Mouse (Mus musculus) lung, adult 2 months (tissue): ENCODE results near the gene Spata2.

Experiments used
- CTCF ChIP-seq: fragments of 200-500 bp; IDR thresholded peaks from 2 replicates; pipeline ENCODE4 v1.5.1; 2011; ENCODE audit warnings: mild to moderate bottlenecking, low read length, control low read depth; ENCODE audit not compliant: insufficient read depth
- POLR2A ChIP-seq: fragments of 200-500 bp; IDR thresholded peaks from 2 replicates; pipeline ENCODE4 v1.6.1; 2011; ENCODE audit warnings: low read depth, mild to moderate bottlenecking, control low read depth, low read length, borderline replicate concordance; ENCODE audit errors: extremely low read depth

DNA sequence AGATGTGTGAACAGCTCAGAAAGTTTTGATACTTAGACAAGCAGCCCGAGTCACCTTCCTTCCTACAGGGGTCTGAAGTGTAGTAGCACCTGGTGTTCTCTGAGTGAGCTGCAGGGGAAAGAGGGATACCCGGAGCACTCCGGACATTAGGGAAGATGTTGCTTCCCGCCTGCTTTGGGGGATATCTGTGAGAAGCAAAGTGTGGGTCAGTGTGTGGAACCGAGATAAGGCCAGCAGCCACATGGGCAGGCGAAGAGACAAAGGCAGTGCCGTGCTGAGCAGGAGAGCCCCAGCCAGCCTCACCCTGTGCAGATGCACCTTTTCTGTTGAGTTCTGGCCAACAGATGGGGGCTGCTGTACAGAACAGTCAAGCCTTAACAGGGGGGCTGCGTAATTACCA is 45.1 kb downstream of the Spata2 start:
- TF ChIP-seq POLR2A (no peak), CTCF (no peak)
